Mouse (Mus musculus) CH12.LX (cell line): Measurements from ENCODE around the gene Bdh1.

Source experiments
- CTCF ChIP-seq, 2 experiments: IDR thresholded peaks in 1 of 2; conservative IDR thresholded peaks in 1 of 2; 2 replicates each; pipeline ENCODE4 v1.5.1; 2011 to 2012; ENCODE audit warnings: low read depth in 2 of 2, low read length in 2 of 2, improper control_type of control experiment in 1 of 2, inconsistent platforms in 1 of 2, mild to moderate bottlenecking in 1 of 2, moderate library complexity in 1 of 2
- E2F4 ChIP-seq: IDR thresholded peaks from 2 replicates; pipeline ENCODE4 v1.6.1; 2011; ENCODE audit warnings: low read depth, low read length, improper control_type of control experiment; ENCODE audit not compliant: insufficient replicate concordance
- ELF1 ChIP-seq: IDR thresholded peaks from 2 replicates; pipeline ENCODE4 v1.6.1; 2014; ENCODE audit warnings: low read depth, mild to moderate bottlenecking, inconsistent platforms, low read length, improper control_type of control experiment
- KAT2A ChIP-seq: IDR thresholded peaks from 2 replicates; pipeline ENCODE4 v1.6.1; 2012; ENCODE audit warnings: low read length, improper control_type of control experiment, inconsistent platforms; ENCODE audit not compliant: insufficient replicate concordance
- MEF2A ChIP-seq: IDR thresholded peaks from 2 replicates; pipeline ENCODE4 v1.6.1; 2014; ENCODE audit warnings: low read depth, mild to moderate bottlenecking, inconsistent platforms, low read length, improper control_type of control experiment, borderline replicate concordance
- RCOR1 ChIP-seq: conservative IDR thresholded peaks from 2 replicates; pipeline ENCODE4 v1.6.1; 2012; ENCODE audit warnings: low read depth, mild to moderate bottlenecking, inconsistent platforms, low read length, improper control_type of control experiment

DNA sequence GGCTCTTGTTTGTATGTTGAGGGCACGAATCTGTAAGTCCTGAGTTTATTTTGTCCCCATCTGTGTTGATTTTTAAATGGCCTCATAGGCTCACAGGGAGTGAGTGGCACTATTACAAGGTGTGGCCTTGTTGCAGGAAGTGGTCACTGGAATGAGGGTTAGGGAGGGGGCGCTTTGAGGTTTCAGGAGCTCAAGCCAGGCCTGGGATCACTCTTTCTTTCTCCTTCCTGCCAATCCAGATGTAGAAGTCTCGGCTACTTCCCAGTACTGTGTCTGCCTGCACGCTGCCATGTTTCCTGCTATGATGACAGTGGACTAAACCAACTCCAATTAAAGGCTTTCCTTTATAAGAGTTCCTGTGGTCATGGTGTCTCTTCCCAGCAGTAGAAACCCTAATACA is 76.3 kb downstream of the Bdh1 start:
- TF ChIP-seq MEF2A = no peak
- TF ChIP-seq ELF1 = no peak
- TF ChIP-seq CTCF (conservative IDR thresholded peaks at IDR 0.05 in 1 of 2, IDR thresholded peaks at IDR 0.05 in 1 of 2; ENCODE audit: low read depth in 2 of 2, low read length in 2 of 2) = no peak
- no peak for TF ChIP-seq KAT2A
- TF ChIP-seq E2F4 = no peak
- TF ChIP-seq RCOR1 = no peak
